Mouse (Mus musculus): ENCODE data around the gene Kcnab2. TPM values are rescaled to one million over a fixed set of nuclear protein-coding genes. Genes with fewer than 3 reads are reported as not detected.

The Kcnab2 gene
- polyA plus RNA-seq, 1 experiment from 2014 or later = 5.2 TPM

- peaks cover 19% of the 10 kb centered on the region for H3K4me1 ChIP-seq
- H3K36me3 ChIP-seq = no peaks in the 10 kb centered on the region
- peak within 1 kb of the TSS; percentile 49; the same call in 1 of the 2 replicates for H3K9ac ChIP-seq
- H3K27me3 ChIP-seq (replicated peaks) = peaks cover 21% of the 10 kb centered on the region
- H3K27ac ChIP-seq = 0 out of 2 replicates have a peak within 1 kb of the TSS, but pooled peaks have one; percentile 71
- no peaks in the 10 kb centered on the region for H3K9me3 ChIP-seq
- H3K4me3 ChIP-seq (replicated peaks) = peak within 1 kb of the TSS; percentile 77
- WGBS = 3% methylated on average over 18 of the region's 18 CpGs
- no peak for ATAC-seq (ENCODE audit: insufficient read depth, low FRiP score, low read depth)
- peak within 1 kb of the TSS; percentile 91 for H3K4me2 ChIP-seq
Measured at GRCm38 (mm10) chr4:152476427-152477023, 1.1 kb downstream of the Kcnab2 start, which contains the start of gene Nphp4. Nphp4 (plus strand) TSS chr4:152476706.

- Histone ChIP-seq H3K9me3 (no peaks in the 10 kb centered on the region), H3K4me2 (no peak overlapping the region), H3K4me1 (peaks cover 19% of the 10 kb centered on the region), H3K9ac (no peak overlapping the region), H3K27ac (no peak overlapping the region), H3K27me3 (replicated peaks) (peaks cover 21% of the 10 kb centered on the region), H3K4me3 (replicated peaks) (no peak overlapping the region), H3K36me3 (no peaks in the 10 kb centered on the region)
- 78% methylated on average over 7 of the region's 7 CpGs for WGBS
- no peak for ATAC-seq (ENCODE audit: insufficient read depth, low FRiP score, low read depth)
Measured at GRCm38 (mm10) chr4:152475941-152476340, 1.7 kb downstream of the Kcnab2 start.

- Histone ChIP-seq H3K36me3 (no peaks in the 10 kb centered on the region), H3K9ac (no peak overlapping the region), H3K27me3 (replicated peaks) (no peaks in the 10 kb centered on the region), H3K27ac (no peak overlapping the region), H3K4me3 (replicated peaks) (no peak overlapping the region), H3K4me1 (no peaks in the 10 kb centered on the region), H3K4me2 (no peak overlapping the region), H3K9me3 (no peaks in the 10 kb centered on the region)
- 75% methylated on average over 6 of the region's 6 CpGs for WGBS
- no peak for ATAC-seq (ENCODE audit: insufficient read depth, low FRiP score, low read depth)
Measured at GRCm38 (mm10) chr4:152467951-152468350, 9.7 kb downstream of the Kcnab2 start.

- 86% methylated on average over 13 of the region's 13 CpGs for WGBS
- H3K36me3 ChIP-seq = no peaks in the 10 kb centered on the region
- H3K4me2 ChIP-seq = no peak overlapping the region
- no peak overlapping the region for H3K27ac ChIP-seq
- H3K4me1 ChIP-seq = no peaks in the 10 kb centered on the region
- H3K9me3 ChIP-seq = no peaks in the 10 kb centered on the region
- H3K9ac ChIP-seq = no peak overlapping the region
- H3K4me3 ChIP-seq (replicated peaks) = no peak overlapping the region
- ATAC-seq (ENCODE audit: insufficient read depth, low FRiP score, low read depth) = no peak
- H3K27me3 ChIP-seq (replicated peaks) = no peaks in the 10 kb centered on the region
Measured at GRCm38 (mm10) chr4:152466601-152467000, 11.1 kb downstream of the Kcnab2 start.

- Histone ChIP-seq H3K27ac (no peak overlapping the region), H3K9me3 (no peaks in the 10 kb centered on the region), H3K4me3 (replicated peaks) (no peak overlapping the region), H3K9ac (no peak overlapping the region), H3K4me2 (no peak overlapping the region), H3K27me3 (replicated peaks) (no peaks in the 10 kb centered on the region), H3K36me3 (no peaks in the 10 kb centered on the region), H3K4me1 (no peaks in the 10 kb centered on the region)
- 34% methylated on average over 8 of the region's 8 CpGs for WGBS
- no peak for ATAC-seq (ENCODE audit: insufficient read depth, low FRiP score, low read depth)
Measured at GRCm38 (mm10) chr4:152465116-152465515, 12.6 kb downstream of the Kcnab2 start.

- Histone ChIP-seq H3K27me3 (replicated peaks) (no peaks in the 10 kb centered on the region), H3K4me3 (replicated peaks) (no peak overlapping the region), H3K9me3 (no peaks in the 10 kb centered on the region), H3K4me1 (no peaks in the 10 kb centered on the region), H3K4me2 (no peak overlapping the region), H3K27ac (no peak overlapping the region), H3K36me3 (no peaks in the 10 kb centered on the region), H3K9ac (no peak overlapping the region)
- 86% methylated on average over 9 of the region's 9 CpGs for WGBS
- no peak for ATAC-seq (ENCODE audit: insufficient read depth, low FRiP score, low read depth)
Measured at GRCm38 (mm10) chr4:152463147-152463546, 14.5 kb downstream of the Kcnab2 start.

GRCm38 (mm10) chr4:152462516-152462915, 15.2 kb downstream of the Kcnab2 start:
- WGBS = 80% methylated on average over 12 of the region's 12 CpGs
- Histone ChIP-seq H3K27ac (no peak overlapping the region), H3K4me1 (no peaks in the 10 kb centered on the region), H3K4me3 (replicated peaks) (no peak overlapping the region), H3K9me3 (no peaks in the 10 kb centered on the region), H3K9ac (no peak overlapping the region), H3K27me3 (replicated peaks) (no peaks in the 10 kb centered on the region), H3K36me3 (no peaks in the 10 kb centered on the region), H3K4me2 (no peak overlapping the region)
- ATAC-seq (ENCODE audit: insufficient read depth, low FRiP score, low read depth) = no peak

GRCm38 (mm10) chr4:152457673-152458072, 20.0 kb downstream of the Kcnab2 start:
- Histone ChIP-seq H3K36me3 (no peaks in the 10 kb centered on the region), H3K4me1 (no peaks in the 10 kb centered on the region), H3K4me2 (no peak overlapping the region), H3K9ac (no peak overlapping the region), H3K9me3 (no peaks in the 10 kb centered on the region), H3K27me3 (replicated peaks) (no peaks in the 10 kb centered on the region), H3K4me3 (replicated peaks) (no peak overlapping the region), H3K27ac (no peak overlapping the region)
- no peak for ATAC-seq (ENCODE audit: insufficient read depth, low FRiP score, low read depth)
- WGBS = 89% methylated on average over 4 of the region's 4 CpGs

GRCm38 (mm10) chr4:152456609-152457008, 21.1 kb downstream of the Kcnab2 start:
- WGBS = 73% methylated on average over 18 of the region's 18 CpGs

GRCm38 (mm10) chr4:152454153-152454552, 23.5 kb downstream of the Kcnab2 start:
- ATAC-seq (ENCODE audit: insufficient read depth, low FRiP score, low read depth) = no peak
- 89% methylated on average over 12 of the region's 12 CpGs for WGBS
- no peaks in the 10 kb centered on the region for H3K4me1 ChIP-seq
- no peak overlapping the region for H3K27ac ChIP-seq
- no peaks in the 10 kb centered on the region for H3K9me3 ChIP-seq
- H3K4me2 ChIP-seq = no peak overlapping the region
- no peak overlapping the region for H3K9ac ChIP-seq
- no peak overlapping the region for H3K4me3 ChIP-seq (replicated peaks)
- H3K36me3 ChIP-seq = no peaks in the 10 kb centered on the region
- no peaks in the 10 kb centered on the region for H3K27me3 ChIP-seq (replicated peaks)

More at GRCm38 (mm10) chr4:152456609-152457008, 21.1 kb downstream of the Kcnab2 start:
- H3K9me3 ChIP-seq = no peaks in the 10 kb centered on the region
- H3K36me3 ChIP-seq = no peaks in the 10 kb centered on the region
- no peak overlapping the region for H3K4me3 ChIP-seq (replicated peaks)
- H3K27me3 ChIP-seq (replicated peaks) = no peaks in the 10 kb centered on the region
- H3K9ac ChIP-seq = no peak overlapping the region
- H3K27ac ChIP-seq = no peak overlapping the region
- ATAC-seq (ENCODE audit: insufficient read depth, low FRiP score, low read depth) = no peak
- H3K4me2 ChIP-seq = no peak overlapping the region
- H3K4me1 ChIP-seq = no peaks in the 10 kb centered on the region

- Histone ChIP-seq H3K4me3 (replicated peaks) (no peak overlapping the region), H3K9me3 (no peaks in the 10 kb centered on the region), H3K4me1 (no peaks in the 10 kb centered on the region), H3K9ac (no peak overlapping the region), H3K36me3 (no peaks in the 10 kb centered on the region), H3K27me3 (replicated peaks) (no peaks in the 10 kb centered on the region), H3K4me2 (no peak overlapping the region), H3K27ac (no peak overlapping the region)
- no peak for ATAC-seq (ENCODE audit: insufficient read depth, low FRiP score, low read depth)
- WGBS = 48% methylated on average over 10 of the region's 10 CpGs
Measured at GRCm38 (mm10) chr4:152453079-152453478, 24.6 kb downstream of the Kcnab2 start.

GRCm38 (mm10) chr4:152451371-152451770, 26.3 kb downstream of the Kcnab2 start:
- WGBS = 77% methylated on average over 6 of the region's 6 CpGs
- H3K4me3 ChIP-seq (replicated peaks) = no peak overlapping the region
- no peaks in the 10 kb centered on the region for H3K4me1 ChIP-seq
- no peaks in the 10 kb centered on the region for H3K9me3 ChIP-seq
- no peak overlapping the region for H3K9ac ChIP-seq
- H3K27me3 ChIP-seq (replicated peaks) = no peaks in the 10 kb centered on the region
- H3K27ac ChIP-seq = no peak overlapping the region
- no peak overlapping the region for H3K4me2 ChIP-seq
- H3K36me3 ChIP-seq = no peaks in the 10 kb centered on the region
- no peak for ATAC-seq (ENCODE audit: insufficient read depth, low FRiP score, low read depth)

GRCm38 (mm10) chr4:152448666-152449018, 29.0 kb downstream of the Kcnab2 start:
- ATAC-seq (ENCODE audit: insufficient read depth, low FRiP score, low read depth) = peak; percentile 31; the same call in 1 of the 2 replicates
- no peaks in the 10 kb centered on the region for H3K4me1 ChIP-seq
- no peaks in the 10 kb centered on the region for H3K9me3 ChIP-seq
- no peak overlapping the region for H3K27ac ChIP-seq
- no peaks in the 10 kb centered on the region for H3K36me3 ChIP-seq
- WGBS = 60% methylated on average over 8 of the region's 8 CpGs
- H3K4me3 ChIP-seq (replicated peaks) = no peak overlapping the region
- H3K4me2 ChIP-seq = no peak overlapping the region
- H3K9ac ChIP-seq = no peak overlapping the region
- H3K27me3 ChIP-seq (replicated peaks) = no peaks in the 10 kb centered on the region

Data from stomach, embryonic 15.5 days (tissue).